ENCODE assay signal across 9 mouse cellular contexts in the genomic region with DNA sequence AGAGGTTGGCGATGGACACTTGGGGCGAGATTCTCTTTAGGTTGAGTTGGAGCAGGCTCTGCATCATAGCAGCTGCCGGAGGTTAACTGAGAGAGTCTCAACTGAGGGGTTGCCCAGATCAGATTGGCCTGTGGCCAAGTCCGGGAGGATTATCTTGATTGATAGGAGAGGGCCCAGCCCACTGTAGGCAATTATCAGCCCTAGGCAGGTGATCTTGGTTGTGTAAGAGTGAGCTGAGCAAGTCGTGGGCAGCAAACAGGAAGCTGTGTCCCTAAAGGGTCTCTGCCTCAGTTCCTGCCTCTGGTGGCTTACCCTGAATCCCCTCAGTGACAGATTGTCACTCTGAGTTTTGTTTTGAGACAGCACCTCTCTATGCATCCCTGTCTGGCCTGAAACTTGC. TPM values are rescaled to one million over a fixed set of nuclear protein-coding genes. Genes with fewer than 3 reads are reported as not detected.
DNase-seq lines count a peak whose midpoint lies in the region; ATAC-seq and TF ChIP-seq lines count a peak whose summit lies in the region.
"Had no signal": no experiment of that assay in that cellular context is flagged by ENCODE, and none has a peak within 500 bp of the region (broad histone marks: within the 10 kb centered on the region; RNA-seq: fewer than 3 reads in every experiment).

No protein-coding gene starts in this region.

- WGBS in lung, adult 2 months: 42% methylated on average over 5 of the region's 5 CpGs
- WGBS in forebrain, embryonic 13.5 days: 47% methylated on average over 5 of the region's 5 CpGs
- 35% methylated on average over 5 of the region's 5 CpGs for WGBS in midbrain, postnatal 0 days

- no peaks in the 10 kb centered on the region for H3K9me3 ChIP-seq in MEL (replicated peaks; ENCODE audit: insufficient read depth, low read length)
- no peaks in the 10 kb centered on the region for H3K9me3 ChIP-seq in forebrain, embryonic 13.5 days (replicated peaks)
- H3K9me3 ChIP-seq in midbrain, postnatal 0 days (ENCODE audit: low read length): no peaks in the 10 kb centered on the region

- TF ChIP-seq POLR2A in lung, adult 2 months (IDR thresholded peaks at IDR 0.05; ENCODE audit: borderline replicate concordance, extremely low read depth, low read depth, low read length): no peak
- TF ChIP-seq POLR2A in MEL (IDR thresholded peaks at IDR 0.05; ENCODE audit: control insufficient read depth in 1 of 2, insufficient read depth in 1 of 2, low read depth in 1 of 2, low read length in 2 of 2, poor library complexity in 1 of 2): no peak

- no peak overlapping the region for H3K9ac ChIP-seq in MEL (ENCODE audit: control insufficient read depth, low read depth, low read length, poor library complexity, severe bottlenecking)
- no peak overlapping the region for H3K9ac ChIP-seq in forebrain, embryonic 13.5 days
- H3K9ac ChIP-seq in midbrain, postnatal 0 days (replicated peaks; ENCODE audit: low read length, poor library complexity, severe bottlenecking): no peak overlapping the region
- H3K9ac ChIP-seq: hindbrain, embryonic 14.5 days; lung, embryonic 14.5 days had no signal

- peak; percentile 41 for DNase-seq in lung, postnatal 10 days
- DNase-seq in lung, adult 2 months: no peak
- DNase-seq in MEL (ENCODE audit: low read depth, low spot score): peak; percentile 34
- peak; percentile 12 for DNase-seq in midbrain, postnatal 0 days (ENCODE audit: low spot score)
- no peak for DNase-seq in left cerebral cortex, adult 11 months (ENCODE audit: low spot score)
- no peak for DNase-seq in right cerebral cortex, adult 2 months (ENCODE audit: low spot score in 2 of 2)
- DNase-seq: lung, embryonic 14.5 days had no signal

- TF ChIP-seq CTCF in lung, adult 2 months (IDR thresholded peaks at IDR 0.05; ENCODE audit: insufficient read depth, low read length): no peak
- TF ChIP-seq CTCF in MEL (IDR thresholded peaks at IDR 0.05 in 2 of 3, conservative IDR thresholded peaks at IDR 0.05 in 1 of 3; ENCODE audit: control insufficient read depth in 1 of 3, insufficient read depth in 1 of 3, low read depth in 2 of 3, low read length in 3 of 3, poor library complexity in 1 of 3, severe bottlenecking in 1 of 3): no peak
- no peak for TF ChIP-seq CTCF in midbrain, postnatal 0 days (IDR thresholded peaks at IDR 0.05)

- peak overlapping the region; percentile 52 for H3K27ac ChIP-seq in MEL (ENCODE audit: control insufficient read depth, low read depth, low read length)
- 0 out of 2 replicates have a peak overlapping the region, but pooled peaks have one; percentile 6 for H3K27ac ChIP-seq in forebrain, embryonic 13.5 days
- no peak overlapping the region for H3K27ac ChIP-seq in midbrain, postnatal 0 days (ENCODE audit: low read depth, low read length)
- H3K27ac ChIP-seq: hindbrain, embryonic 14.5 days had no signal

- no peak for TF ChIP-seq RAD21 in MEL (IDR thresholded peaks at IDR 0.05; ENCODE audit: low read depth, low read length)

- H3K27me3 ChIP-seq in MEL (ENCODE audit: control insufficient read depth in 1 of 2, insufficient read depth in 2 of 2, low read length in 2 of 2): no peaks in the 10 kb centered on the region
- no peaks in the 10 kb centered on the region for H3K27me3 ChIP-seq in forebrain, embryonic 13.5 days
- no peaks in the 10 kb centered on the region for H3K27me3 ChIP-seq in midbrain, postnatal 0 days (ENCODE audit: insufficient read depth, low read length)

- no peak overlapping the region for H3K4me2 ChIP-seq in forebrain, embryonic 13.5 days
- H3K4me2 ChIP-seq in midbrain, postnatal 0 days (ENCODE audit: low read depth, low read length, poor library complexity, severe bottlenecking): no peak overlapping the region
- H3K4me2 ChIP-seq: hindbrain, embryonic 14.5 days; lung, embryonic 14.5 days had no signal

- no peak for ATAC-seq in forebrain, embryonic 13.5 days
- ATAC-seq in midbrain, postnatal 0 days (ENCODE audit: low FRiP score): no peak

- H3K4me3 ChIP-seq in lung, adult 2 months (replicated peaks; ENCODE audit: extremely low read depth, low read depth, low read length): no peak overlapping the region
- no peak overlapping the region for H3K4me3 ChIP-seq in MEL (ENCODE audit: control insufficient read depth in 1 of 2, insufficient read depth in 1 of 2, low read depth in 2 of 2, low read length in 2 of 2)
- no peak overlapping the region for H3K4me3 ChIP-seq in forebrain, embryonic 13.5 days
- no peak overlapping the region for H3K4me3 ChIP-seq in midbrain, postnatal 0 days (ENCODE audit: low read depth, low read length)

- peaks cover 9% of the 10 kb centered on the region for H3K79me2 ChIP-seq in MEL (ENCODE audit: control insufficient read depth, insufficient read depth, low read length, poor library complexity)

- H3K4me1 ChIP-seq in lung, adult 2 months (ENCODE audit: control insufficient read depth, insufficient read depth, low read length): peaks cover 5% of the 10 kb centered on the region
- peaks cover 3 to 19% of the 10 kb centered on the region in 2 experiments; a peak in 3 of 4 replicates for H3K4me1 ChIP-seq in MEL (ENCODE audit: control insufficient read depth in 1 of 2, insufficient read depth in 2 of 2, low read length in 2 of 2)
- H3K4me1 ChIP-seq in forebrain, embryonic 13.5 days: peaks cover 30% of the 10 kb centered on the region
- H3K4me1 ChIP-seq in midbrain, postnatal 0 days (ENCODE audit: insufficient read depth, low read length): 0 out of 2 replicates have a peak, but pooled peaks cover 3% of the 10 kb centered on the region

- H3K36me3 ChIP-seq in MEL (ENCODE audit: control insufficient read depth in 1 of 2, insufficient read depth in 2 of 2, low read length in 2 of 2): peaks cover 7 to 24% of the 10 kb centered on the region in 2 experiments
- H3K36me3 ChIP-seq in forebrain, embryonic 13.5 days (ENCODE audit: poor library complexity, severe bottlenecking): peaks cover 39% of the 10 kb centered on the region
- peaks cover 16% of the 10 kb centered on the region for H3K36me3 ChIP-seq in midbrain, postnatal 0 days (ENCODE audit: insufficient read depth, low read length)

- TF ChIP-seq EP300 in MEL (IDR thresholded peaks at IDR 0.05; ENCODE audit: low read depth in 1 of 2, low read length in 2 of 2): peak; percentile 49 to 63

TF ChIP-seq in MEL, 35 proteins besides CTCF, POLR2A, EP300 and RAD21:
- peak; percentile 51; the same call in 1 of the 2 replicates for TF ChIP-seq TCF12 (IDR thresholded peaks at IDR 0.05; ENCODE audit: low read depth, low read length)
- TF ChIP-seq MEF2A (IDR thresholded peaks at IDR 0.05; ENCODE audit: extremely low read depth, insufficient replicate concordance, low read depth, low read length, poor library complexity, severe bottlenecking): no peak
- TF ChIP-seq MXI1 (IDR thresholded peaks at IDR 0.05; ENCODE audit: low read depth, low read length): 0 out of 2 replicates have a peak, but pooled peaks have one; percentile 41
- TF ChIP-seq ETS1 (IDR thresholded peaks at IDR 0.05; ENCODE audit: low read depth, low read length): 0 out of 2 replicates have a peak, but pooled peaks have one; percentile 29
- TF ChIP-seq BHLHE40 (IDR thresholded peaks at IDR 0.05; ENCODE audit: borderline replicate concordance, low read depth, low read length): peak; percentile 67; the same call in 1 of the 2 replicates
- no peak for TF ChIP-seq ZC3H11A (IDR thresholded peaks at IDR 0.05; ENCODE audit: low read depth, low read length)
- no peak for TF ChIP-seq POLR2AphosphoS5 (IDR thresholded peaks at IDR 0.05; ENCODE audit: borderline replicate concordance, low read depth, low read length)
- 0 out of 2 replicates have a peak, but pooled peaks have one; percentile 38 for TF ChIP-seq HCFC1 (IDR thresholded peaks at IDR 0.05; ENCODE audit: low read depth, low read length)
- peak; percentile 71 for TF ChIP-seq GATA1 (IDR thresholded peaks at IDR 0.05; ENCODE audit: low read depth, low read length)
- no peak for TF ChIP-seq JUND (IDR thresholded peaks at IDR 0.05; ENCODE audit: low read depth, low read length)
TF ChIP-seq in MEL: peak in this region for 6.

RNA-seq across cellular contexts. Expression of a gene that starts 33.7 kb away (rescaled TPM):
- polyA plus RNA-seq in lung, adult 2 months (2012; rRNA removed): 0.06 and 0.19 TPM in 2 replicates
- total RNA-seq in MEL (2012; rRNA removed): not detected in 2 replicates
- not detected for polyA plus RNA-seq in MEL (2012; ENCODE audit: insufficient read depth in 1 of 2, insufficient read length in 2 of 2, low read depth in 1 of 2, low replicate concordance in 2 of 2, missing spikeins in 1 of 2)
- polyA plus RNA-seq in forebrain, embryonic 13.5 days (2015; fragmentation: Nextera tagmentation; extraction: Ambion mirVana): 13.2 and 18.8 TPM in 2 replicates
- 84.2 and 88.0 TPM in 2 replicates for total RNA-seq in midbrain, postnatal 0 days (2014; rRNA removed)
- 76.7 and 77.4 TPM in 2 replicates for polyA plus RNA-seq in midbrain, postnatal 0 days (2015; fragmentation: Nextera tagmentation; extraction: Ambion mirVana)

RNA-seq across cellular contexts. Expression of a gene that starts 47.4 kb away (rescaled TPM):
- 110 and 197 TPM in 2 replicates for polyA plus RNA-seq in lung, adult 2 months (2012; rRNA removed)
- total RNA-seq in MEL (2012; rRNA removed): 7.6 and 11.8 TPM in 2 replicates
- 10 to 100 TPM in 1 of 2 experiments, not detected in 1; 14.4 TPM for polyA plus RNA-seq in MEL (2012; ENCODE audit: insufficient read depth in 1 of 2, insufficient read length in 2 of 2, low read depth in 1 of 2, low replicate concordance in 2 of 2, missing spikeins in 1 of 2)
- polyA plus RNA-seq in forebrain, embryonic 13.5 days (2015; fragmentation: Nextera tagmentation; extraction: Ambion mirVana): 76.4 and 85.7 TPM in 2 replicates
- total RNA-seq in midbrain, postnatal 0 days (2014; rRNA removed): 91.3 and 109 TPM in 2 replicates
- 41.3 and 43.6 TPM in 2 replicates for polyA plus RNA-seq in midbrain, postnatal 0 days (2015; fragmentation: Nextera tagmentation; extraction: Ambion mirVana)

RNA-seq across cellular contexts. Expression of a gene that starts 53.0 kb away (rescaled TPM):
- polyA plus RNA-seq in lung, adult 2 months (2012; rRNA removed): 4.7 and 5.5 TPM in 2 replicates
- not detected in 2 replicates for total RNA-seq in MEL (2012; rRNA removed)
- not detected for polyA plus RNA-seq in MEL (2012; ENCODE audit: insufficient read depth in 1 of 2, insufficient read length in 2 of 2, low read depth in 1 of 2, low replicate concordance in 2 of 2, missing spikeins in 1 of 2)
- 2.1 TPM in 2 replicates for polyA plus RNA-seq in forebrain, embryonic 13.5 days (2015; fragmentation: Nextera tagmentation; extraction: Ambion mirVana)
- total RNA-seq in midbrain, postnatal 0 days (2014; rRNA removed): 7.7 and 9.2 TPM in 2 replicates
- 2.9 and 3.6 TPM in 2 replicates for polyA plus RNA-seq in midbrain, postnatal 0 days (2015; fragmentation: Nextera tagmentation; extraction: Ambion mirVana)

Comparison
In these comparisons a context has a peak if more than half of its experiments do, and no peak if none do; other contexts are left out.
1. DNase-seq: peak in lung, postnatal 10 days (single experiment), MEL (single experiment) and midbrain, postnatal 0 days (single experiment); none in lung, adult 2 months (single experiment), left cerebral cortex, adult 11 months (single experiment) and right cerebral cortex, adult 2 months (0 of 2).
2. RNA of a gene that starts 33.7 kb away (polyA plus RNA-seq): 76.7 to 77.4 TPM in midbrain, postnatal 0 days and 13.2 to 18.8 TPM in forebrain, embryonic 13.5 days; 0.06 to 0.19 TPM in lung, adult 2 months and not detected in MEL; every median in the first group is over 10 times any median in the second.